Mouse (Mus musculus): ENCODE measurements around the gene Trim66.

The Trim66 gene

GRCm38 (mm10) chr7:109508034-109508433 is at the start of gene Trim66:
TSS of gene Trim66 (minus strand) at chr7:109508134.
- DNase-seq (ENCODE audit: low spot score in 2 of 2) = no peak

DNA sequence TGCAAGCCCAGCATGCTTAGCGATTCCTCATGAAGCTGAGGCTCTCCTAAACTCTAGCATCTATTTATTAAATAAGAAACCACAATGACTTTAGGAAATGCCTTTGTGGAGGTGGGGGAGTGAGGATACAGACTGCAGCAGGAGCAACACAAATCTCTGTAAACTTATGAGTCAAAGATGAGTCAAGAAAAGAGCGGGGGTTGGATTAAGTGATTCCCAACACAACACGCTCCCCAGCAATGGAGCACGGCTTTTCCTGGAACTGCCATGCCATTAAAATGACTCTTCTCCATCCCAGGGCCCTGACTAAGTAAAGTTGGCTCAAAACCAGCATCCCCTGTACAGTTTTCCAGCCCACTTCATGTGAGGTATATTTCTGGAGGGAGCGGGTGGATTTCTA is 38.8 kb upstream of the Trim66 start:
- DNase-seq (ENCODE audit: low spot score in 2 of 2) = no peak

- DNase-seq (ENCODE audit: low spot score in 2 of 2) = no peak
These were observed 38.3 kb upstream of the Trim66 start for GRCm38 (mm10) chr7:109546186-109546585.

DNA sequence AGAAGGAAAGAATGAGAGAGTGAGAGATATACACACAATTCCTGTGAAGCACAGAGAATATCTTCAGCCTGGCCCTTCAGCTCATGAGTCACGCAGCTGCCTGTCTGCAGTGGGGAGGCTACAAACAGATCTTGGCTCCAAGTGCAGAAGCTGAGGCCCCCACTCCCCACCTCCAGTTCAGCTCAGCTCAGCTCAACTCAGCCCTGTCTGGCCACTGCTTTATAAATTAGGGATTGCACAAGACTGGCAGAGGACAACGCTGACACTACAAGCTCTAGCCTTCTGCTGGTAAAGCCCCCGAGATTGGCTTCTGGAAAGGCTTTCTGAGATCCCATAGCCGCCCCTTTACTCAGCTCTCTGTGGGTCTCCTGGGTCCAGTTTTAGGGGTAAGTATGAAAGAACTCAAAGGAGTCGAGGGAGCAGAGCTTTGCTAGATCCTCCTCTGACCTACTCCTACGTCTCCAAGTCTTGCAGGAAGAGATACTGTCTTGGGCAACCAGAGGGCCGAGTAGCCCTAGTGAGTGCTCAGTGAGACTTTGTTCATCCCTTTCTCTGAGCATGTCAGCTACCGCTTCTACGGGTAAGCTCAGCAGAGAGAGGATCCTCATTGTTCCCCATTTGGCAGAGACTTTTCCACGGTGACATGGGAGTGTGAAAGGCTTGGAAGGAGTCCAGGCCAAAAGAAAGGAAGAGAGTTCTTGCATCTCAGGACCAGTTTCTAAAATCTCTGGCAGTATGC is 37.5 kb upstream of the Trim66 start:
- DNase-seq (ENCODE audit: low spot score in 2 of 2) = no peak

DNA sequence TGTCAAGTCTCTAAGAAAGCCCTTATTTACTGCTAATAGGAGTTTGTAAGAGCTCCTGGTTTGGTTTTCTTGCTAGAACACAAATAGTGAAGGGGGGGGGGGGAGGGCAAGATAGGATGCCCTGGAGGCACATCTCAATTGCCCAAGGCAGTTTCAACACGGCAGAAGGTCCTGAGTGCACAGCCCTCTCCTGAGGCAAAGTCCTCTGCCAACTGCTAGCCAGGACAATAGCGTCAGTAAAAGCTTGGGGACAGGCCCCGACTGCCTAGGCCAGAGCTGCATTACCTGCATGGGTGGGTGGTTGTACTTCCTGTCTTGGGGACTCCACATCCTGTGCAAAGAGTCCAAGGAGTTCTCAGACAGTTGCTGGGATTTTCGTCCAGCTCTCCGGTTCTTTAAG is 36.9 kb upstream of the Trim66 start:
- no peak for DNase-seq (ENCODE audit: low spot score in 2 of 2)

DNA sequence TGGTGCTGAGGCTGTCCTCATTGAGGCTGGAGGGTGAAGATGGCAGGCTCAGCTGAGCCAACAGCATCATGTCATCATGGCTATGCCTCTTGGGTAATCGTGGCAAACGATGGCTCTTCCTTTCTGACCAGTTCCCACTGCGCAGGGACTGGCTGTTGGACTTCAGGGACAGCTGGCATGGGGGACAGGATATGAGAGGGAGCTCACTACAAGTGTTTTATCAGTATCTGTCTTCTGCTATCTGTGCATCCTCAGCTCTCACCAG is 34.4 kb upstream of the Trim66 start:
- no peak for DNase-seq (ENCODE audit: low spot score in 2 of 2)

DNA sequence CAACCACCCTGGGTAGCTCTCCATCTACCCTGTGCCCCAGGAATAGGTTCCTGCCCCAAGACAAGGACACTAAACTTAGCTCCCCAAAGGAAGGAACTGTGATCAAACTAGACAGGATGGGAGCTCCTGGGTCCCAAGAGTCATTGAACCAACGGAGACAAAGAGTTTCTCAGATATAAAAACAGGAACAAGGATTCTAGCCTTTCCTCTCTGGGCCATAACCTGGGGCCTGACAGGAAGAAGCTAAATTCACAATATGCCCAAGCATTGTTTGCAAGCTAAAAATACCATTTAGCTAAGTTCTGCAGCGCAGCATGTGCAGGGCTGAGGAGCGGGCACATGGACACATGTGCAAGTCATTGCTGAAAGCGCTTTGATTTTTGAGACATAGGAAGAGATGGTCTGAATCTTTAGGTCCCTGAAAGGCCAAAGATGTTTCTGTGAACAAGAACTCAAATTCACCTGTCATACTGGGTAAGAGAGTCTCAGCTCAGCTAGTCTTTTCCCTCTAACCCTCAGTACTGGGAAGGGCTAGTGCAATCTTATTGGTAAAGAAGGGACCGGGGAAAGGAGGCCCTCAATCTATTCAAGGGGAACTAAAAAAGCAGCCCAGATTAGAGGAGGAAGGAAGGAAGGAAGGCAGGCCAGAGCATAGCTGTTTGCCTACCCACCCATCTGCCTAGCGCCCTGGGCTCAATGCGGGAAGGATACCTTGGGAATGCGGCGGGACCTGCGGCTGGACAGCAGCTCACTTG is 33.9 kb upstream of the Trim66 start:
- no peak for DNase-seq (ENCODE audit: low spot score in 2 of 2)

DNA sequence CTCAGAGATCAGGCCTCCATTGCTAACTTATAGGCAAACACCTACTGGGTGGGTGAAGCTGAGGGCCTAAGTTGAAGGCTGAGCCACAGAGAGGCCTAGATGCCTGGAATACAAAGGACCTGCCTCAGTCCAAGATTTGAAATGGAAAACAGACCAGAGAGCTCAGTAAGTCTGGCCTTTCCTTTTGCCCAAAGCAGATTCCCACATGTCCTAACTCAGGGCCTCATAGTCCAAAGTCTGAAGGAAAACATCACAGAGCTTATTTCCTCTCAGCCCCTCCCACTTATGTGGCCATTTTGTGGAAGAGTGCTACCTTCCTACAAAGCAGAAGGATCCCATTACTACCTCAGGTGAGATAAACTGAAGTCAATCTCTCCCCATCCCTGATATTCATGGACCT is 33.0 kb upstream of the Trim66 start:
- no peak for DNase-seq (ENCODE audit: low spot score in 2 of 2)

DNA sequence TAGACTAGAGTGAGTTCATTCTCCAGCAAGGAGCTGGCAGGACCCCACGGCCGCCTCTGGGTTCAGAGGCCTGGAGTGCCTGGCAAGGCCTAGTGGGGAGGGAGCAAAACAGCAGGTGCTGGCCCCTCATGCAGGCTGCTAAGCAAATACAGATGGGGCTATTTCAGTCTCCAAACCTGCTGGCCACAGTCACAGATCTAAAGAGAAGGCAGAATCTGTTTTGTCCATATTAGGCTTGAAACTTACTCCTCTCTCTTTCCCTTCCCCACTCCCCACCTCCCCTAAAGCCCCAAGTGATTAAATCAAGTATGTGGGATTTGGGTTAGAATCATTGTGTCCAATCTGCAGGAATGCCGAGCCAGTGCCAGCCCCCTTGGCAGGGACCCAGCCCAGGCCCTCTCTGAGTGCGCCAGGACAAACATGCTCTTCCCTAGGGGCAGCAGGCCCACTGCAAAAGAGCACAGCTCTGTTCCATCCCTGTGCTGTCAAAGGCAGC is 28.6 kb upstream of the Trim66 start:
- peak; percentile 46 to 76 for DNase-seq (ENCODE audit: low spot score in 2 of 2)

DNA sequence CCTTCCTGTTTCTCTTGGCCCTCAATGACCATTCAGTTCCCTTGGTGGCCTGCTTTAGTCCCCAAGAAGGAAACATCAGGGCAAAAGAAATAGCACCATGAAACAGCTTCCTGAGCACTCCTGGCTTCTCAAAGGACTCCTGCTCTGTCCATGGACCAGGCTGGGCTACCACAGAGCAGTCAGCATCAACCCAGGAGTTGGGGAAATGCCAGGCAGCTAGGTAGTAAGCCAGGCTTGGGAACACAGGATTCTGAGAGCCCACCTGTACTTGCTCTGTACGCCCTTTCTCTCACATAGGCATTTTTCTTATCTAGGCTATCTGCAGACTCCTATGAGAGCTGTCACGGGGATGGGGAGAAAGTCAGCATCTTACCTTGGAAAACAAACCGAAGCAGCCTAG is 27.0 kb upstream of the Trim66 start:
- no peak for DNase-seq (ENCODE audit: low spot score in 2 of 2)

- DNase-seq (ENCODE audit: low spot score in 2 of 2) = no peak
These were observed 26.0 kb upstream of the Trim66 start for GRCm38 (mm10) chr7:109533888-109534287.

DNA sequence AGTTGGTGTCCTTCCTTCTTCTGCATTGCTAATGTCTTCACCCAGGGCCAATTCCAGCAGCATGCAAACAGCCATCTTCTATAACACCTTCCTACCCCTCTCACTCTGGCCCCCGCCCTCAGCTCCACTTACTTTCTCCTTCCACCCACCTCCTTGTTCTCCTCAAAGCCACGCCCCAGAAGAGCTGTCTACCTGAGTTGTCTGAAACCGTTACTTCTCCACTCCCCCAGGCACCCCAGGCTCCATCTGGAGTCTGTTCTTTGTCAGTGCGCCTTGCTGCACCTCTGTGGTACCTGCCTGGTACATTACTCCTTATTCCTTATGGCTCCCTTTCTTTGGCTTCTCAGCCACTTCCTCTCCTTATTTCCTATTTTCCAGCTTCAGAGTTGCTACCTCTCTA is 25.2 kb upstream of the Trim66 start:
- no peak for DNase-seq (ENCODE audit: low spot score in 2 of 2)

DNA sequence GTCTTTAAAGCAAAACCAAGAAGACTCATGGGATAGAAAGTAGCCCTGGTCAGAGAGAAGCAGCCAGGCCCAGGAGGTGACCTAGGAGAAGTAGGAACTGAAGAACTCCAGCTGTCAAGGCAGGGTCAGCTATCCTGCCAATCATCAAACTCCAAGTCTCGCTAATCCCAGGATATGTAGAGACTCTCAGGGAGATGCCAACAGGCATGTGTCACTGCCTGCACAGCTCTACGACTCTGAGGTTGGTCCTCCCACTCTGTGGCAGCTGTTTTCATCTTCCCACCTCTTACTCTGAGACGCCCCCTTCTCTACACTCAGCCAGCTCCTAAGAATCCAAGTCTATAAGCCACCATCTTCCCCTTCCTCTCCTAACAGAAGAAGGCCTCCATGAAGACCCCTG is 24.8 kb upstream of the Trim66 start:
- DNase-seq (ENCODE audit: low spot score in 2 of 2) = no peak

DNA sequence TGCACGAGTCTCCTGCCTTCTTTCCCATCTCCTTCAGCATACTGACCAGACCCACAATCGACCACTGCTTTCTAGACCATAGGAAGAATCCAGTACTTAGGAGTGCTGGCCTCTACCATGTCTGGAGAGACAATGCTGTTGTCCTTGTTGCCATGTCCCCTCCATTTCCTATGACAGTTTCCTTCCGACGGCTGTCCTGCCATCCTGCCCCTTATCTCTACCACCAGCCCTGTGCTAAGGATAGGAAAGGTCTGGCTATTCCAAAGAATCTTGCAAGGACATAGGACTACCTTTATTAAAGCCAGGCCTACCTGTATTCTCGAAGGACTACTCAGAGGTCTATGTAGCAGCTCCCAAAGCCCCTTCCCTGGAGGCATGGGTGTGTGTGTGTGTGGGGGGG is 23.6 kb upstream of the Trim66 start:
- DNase-seq (ENCODE audit: low spot score in 2 of 2) = no peak

GRCm38 (mm10) chr7:109529741-109530140 is 21.8 kb upstream of the Trim66 start:
- DNase-seq (ENCODE audit: low spot score in 2 of 2) = no peak

GRCm38 (mm10) chr7:109528356-109528755 is 20.4 kb upstream of the Trim66 start:
- peak; percentile 61 to 70 for DNase-seq (ENCODE audit: low spot score in 2 of 2)

- no peak for DNase-seq (ENCODE audit: low spot score in 2 of 2)
These were observed 19.6 kb upstream of the Trim66 start for GRCm38 (mm10) chr7:109527536-109527935.

DNA sequence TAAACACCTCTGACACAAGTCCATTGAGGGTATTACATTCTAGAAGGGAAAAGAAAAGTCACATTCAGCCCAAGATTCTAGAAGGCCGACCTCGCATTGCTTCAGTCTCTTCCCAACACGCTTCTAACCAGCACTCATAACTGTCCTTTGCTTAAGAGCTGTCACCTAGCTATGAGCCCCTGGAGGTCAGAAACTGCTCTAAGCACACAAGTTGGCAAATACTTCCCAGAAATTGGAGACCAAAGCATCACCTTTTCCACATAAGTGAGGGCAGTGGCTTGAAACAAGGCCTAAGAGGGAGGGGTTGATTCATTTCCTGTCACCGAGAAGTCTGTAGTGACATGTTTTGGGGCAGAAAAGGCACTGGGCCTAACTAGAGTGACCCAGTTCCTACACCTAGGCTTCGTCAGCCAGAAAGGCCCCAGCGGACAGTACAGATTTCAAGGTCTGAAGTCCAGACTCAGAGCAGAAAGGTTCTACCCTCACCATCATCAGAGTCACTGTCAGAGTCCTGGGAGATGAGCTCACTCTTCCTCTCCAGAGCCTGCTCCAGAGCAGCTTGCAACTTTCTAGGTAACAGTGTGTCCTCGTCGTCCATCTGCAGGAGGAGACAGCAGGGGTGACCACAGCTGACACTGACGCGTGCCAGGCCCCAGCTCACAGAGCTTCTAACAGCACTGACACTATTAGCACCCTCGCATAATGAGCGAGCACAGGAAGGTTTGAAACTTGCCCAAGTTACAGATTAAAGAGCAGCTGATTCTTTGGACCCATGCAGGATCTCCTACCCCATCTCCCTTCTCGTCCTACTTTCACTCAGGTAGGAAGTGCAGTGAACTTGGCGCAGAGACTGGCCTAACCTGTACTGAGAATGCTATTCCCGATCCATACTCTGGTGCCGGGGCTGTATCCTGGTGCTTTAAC is 18.1 kb upstream of the Trim66 start:
- DNase-seq (ENCODE audit: low spot score in 2 of 2) = no peak

DNA sequence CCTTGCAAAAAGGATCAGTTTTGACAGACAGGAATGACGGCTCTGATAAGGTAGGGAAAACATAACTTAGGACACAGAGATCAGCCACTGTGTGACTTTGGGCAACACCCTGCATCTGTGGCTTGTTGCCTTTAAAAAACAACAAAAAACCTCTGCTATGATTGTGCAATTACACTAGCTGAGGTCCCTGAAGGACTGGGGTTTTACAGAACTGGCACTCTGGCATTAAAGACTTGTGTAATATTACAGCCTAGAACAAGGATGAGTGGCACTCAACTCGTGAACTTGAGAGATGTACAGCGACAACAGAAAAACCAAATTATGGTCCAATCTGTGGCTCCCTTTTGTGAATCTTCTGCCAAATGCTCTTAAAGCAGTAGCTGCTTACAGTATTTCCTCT is 16.8 kb upstream of the Trim66 start:
- DNase-seq (ENCODE audit: low spot score in 2 of 2) = no peak

DNA sequence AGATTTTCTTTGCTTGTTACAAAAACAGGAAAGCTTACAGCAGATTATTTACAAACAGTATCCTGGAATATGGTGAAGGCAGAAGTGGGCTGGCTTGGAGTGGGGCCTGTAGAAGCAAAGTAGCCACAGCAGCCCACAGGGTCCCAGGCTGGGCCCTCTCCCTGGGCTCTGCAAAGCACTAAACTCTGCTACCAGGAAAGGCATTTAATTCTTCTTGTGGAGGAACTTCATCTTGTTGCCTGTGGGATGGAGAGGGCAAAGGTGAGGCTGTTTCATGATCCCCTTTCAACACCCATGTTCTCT is 16.5 kb upstream of the Trim66 start:
- no peak for DNase-seq (ENCODE audit: low spot score in 2 of 2)

DNA sequence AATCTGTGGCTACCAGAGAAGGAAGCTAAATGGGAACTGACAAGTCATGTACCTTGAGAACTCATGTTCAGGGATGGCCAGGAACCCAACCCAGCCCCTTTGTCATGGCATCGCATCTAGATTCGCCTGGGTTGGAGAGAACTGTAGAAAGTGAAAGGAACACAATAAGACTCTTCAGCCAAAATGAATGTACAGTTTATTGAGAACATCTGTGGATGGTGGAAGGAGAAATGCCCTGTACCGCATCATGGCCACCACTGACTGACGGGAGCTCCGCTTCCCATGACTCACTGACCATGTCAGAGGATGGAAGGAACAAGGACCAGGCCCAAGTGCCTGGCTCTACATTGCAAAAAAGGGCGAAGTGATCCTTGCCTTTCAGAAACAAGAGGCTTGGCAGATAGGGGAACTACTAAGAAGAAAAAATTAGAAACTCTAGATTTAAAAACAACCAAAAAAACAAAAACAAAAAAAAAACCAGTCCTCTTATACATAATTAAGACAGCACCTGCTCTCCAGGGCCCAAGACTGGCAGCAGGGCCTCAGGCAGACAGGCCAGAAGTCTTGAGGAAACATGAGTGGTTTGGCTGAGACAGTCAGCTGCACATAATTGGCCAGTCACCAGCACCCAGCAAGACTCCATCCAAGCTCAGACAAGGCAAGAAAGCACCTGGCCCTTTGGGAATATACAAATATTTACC is 16.0 kb upstream of the Trim66 start:
- no peak for DNase-seq (ENCODE audit: low spot score in 2 of 2)

GRCm38 (mm10) chr7:109523304-109523703 is 15.4 kb upstream of the Trim66 start:
- DNase-seq (ENCODE audit: low spot score in 2 of 2) = no peak

Measured in cerebellum, postnatal 4 days (tissue).